Mouse (Mus musculus): ENCODE measurements around the gene Dnase2a. TPM values are rescaled to one million over a fixed set of nuclear protein-coding genes. Genes with fewer than 3 reads are reported as not detected.

Dnase2a gene
- polyA plus RNA-seq, 1 experiment: 27.5 TPM

DNA sequence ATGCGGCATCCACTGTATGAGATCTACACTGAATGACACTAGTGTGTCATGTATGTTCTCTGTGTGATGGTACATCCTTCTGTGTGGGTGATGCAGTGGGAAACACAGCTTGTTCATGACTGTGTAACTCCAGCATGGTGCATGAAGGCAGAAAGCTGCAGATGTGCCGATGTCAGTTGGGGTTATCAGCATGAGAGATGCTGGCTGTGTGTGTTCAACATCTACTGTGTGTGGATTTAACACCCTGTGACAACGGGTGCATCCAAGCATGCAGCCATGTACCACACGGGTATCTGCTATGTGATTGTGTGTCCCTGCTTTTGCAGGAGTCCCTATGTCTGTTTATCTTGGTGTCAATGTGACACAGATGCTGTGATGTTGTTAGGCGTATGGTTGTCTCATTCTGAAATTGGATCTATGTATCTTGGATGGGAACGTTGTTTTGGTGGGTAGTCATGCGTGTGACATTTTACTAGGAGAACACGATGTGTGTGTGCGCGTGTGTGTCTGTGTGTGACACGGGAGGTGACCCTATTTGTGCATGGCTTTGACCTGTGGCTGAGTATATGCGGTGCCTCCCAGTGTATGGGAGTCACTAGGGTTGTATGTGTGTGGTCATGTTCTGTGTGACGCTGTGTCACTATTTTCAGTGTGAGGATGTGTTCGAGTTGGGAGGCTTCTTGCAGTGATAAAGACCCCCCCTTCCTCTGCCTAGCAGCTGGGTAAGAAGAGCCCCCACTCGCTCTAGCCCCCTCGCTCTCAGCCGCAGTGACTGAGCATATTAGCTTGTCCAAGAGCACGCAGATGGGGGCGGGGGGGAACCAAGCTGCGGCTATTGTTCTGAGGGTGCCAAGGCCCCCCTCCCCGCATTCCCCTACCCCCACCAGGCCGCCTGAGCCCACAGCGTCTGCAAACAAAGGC is 27.9 kb downstream of the Dnase2a start:
- no peak for TF ChIP-seq POLR2A (IDR thresholded peaks at IDR 0.05; ENCODE audit: insufficient read depth, low read length)
- no peak for TF ChIP-seq CTCF (IDR thresholded peaks at IDR 0.05; ENCODE audit: low read depth, low read length)
- TF ChIP-seq EP300 (IDR thresholded peaks at IDR 0.05; ENCODE audit: insufficient read depth, low read depth, low read length): no peak
- H3K27ac ChIP-seq (ENCODE audit: insufficient read depth, low read length): no peak overlapping the region
- no peaks in the 10 kb centered on the region for H3K9me3 ChIP-seq (replicated peaks; ENCODE audit: control insufficient read depth, insufficient read depth, low read length, poor library complexity, severe bottlenecking)
- H3K4me3 ChIP-seq (ENCODE audit: low read depth, low read length): peak overlapping the region; percentile 87
- H3K9ac ChIP-seq (ENCODE audit: low read depth, poor library complexity, severe bottlenecking): peak overlapping the region; percentile 45; the same call in 1 of the 2 replicates
- no peaks in the 10 kb centered on the region for H3K4me1 ChIP-seq (ENCODE audit: control insufficient read depth, insufficient read depth, low read length)
- H3K27me3 ChIP-seq (ENCODE audit: control insufficient read depth, insufficient read depth, low read length, poor library complexity, severe bottlenecking): no peaks in the 10 kb centered on the region; the same call in 1 of the 2 replicates
- no peaks in the 10 kb centered on the region for H3K36me3 ChIP-seq (ENCODE audit: control insufficient read depth, insufficient read depth, low read length, poor library complexity, severe bottlenecking)

DNA sequence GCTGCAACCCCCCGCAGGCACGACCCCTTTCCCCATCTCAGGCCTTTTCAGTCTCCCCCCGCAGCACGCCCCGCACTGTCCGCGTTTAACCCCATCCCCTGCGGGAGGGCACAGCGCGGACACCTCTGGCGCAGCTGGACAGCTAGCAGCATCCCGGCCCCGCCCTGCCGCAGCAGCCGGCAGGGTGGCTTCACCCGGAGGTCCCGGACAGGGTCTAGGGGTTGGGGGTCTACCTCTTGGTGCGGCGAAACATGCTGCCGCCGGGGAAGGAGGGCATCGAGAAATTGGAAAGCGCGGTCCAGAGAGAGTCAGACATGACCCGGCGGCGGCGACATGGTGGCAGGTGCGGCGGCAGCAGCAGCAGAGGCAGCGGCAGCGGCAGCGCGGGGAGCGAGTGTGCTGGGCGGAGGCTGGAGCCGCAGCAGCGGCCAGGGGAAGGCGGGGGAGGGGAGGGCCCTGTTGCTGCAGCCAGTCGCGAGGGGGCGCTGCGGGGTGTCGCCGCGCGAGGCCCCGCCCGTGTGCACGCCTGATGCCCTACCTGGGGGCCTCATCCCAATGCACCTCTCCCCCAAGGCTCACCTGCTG is 28.7 kb downstream of the Dnase2a start, which contains the start of gene Mast1:
TSS of gene Mast1 (minus strand) at position 398 of the 585 bp plus-strand sequence.
- Histone ChIP-seq H3K9me3 (replicated peaks; ENCODE audit: control insufficient read depth, insufficient read depth, low read length, poor library complexity, severe bottlenecking) (no peaks in the 10 kb centered on the region), H3K27me3 (ENCODE audit: control insufficient read depth, insufficient read depth, low read length, poor library complexity, severe bottlenecking) (no peaks in the 10 kb centered on the region; the same call in 1 of the 2 replicates), H3K4me3 (ENCODE audit: low read depth, low read length) (peak within 1 kb of the TSS; percentile 87), H3K27ac (ENCODE audit: insufficient read depth, low read length) (no peak within 1 kb of the TSS), H3K36me3 (ENCODE audit: control insufficient read depth, insufficient read depth, low read length, poor library complexity, severe bottlenecking) (no peaks in the 10 kb centered on the region), H3K4me1 (ENCODE audit: control insufficient read depth, insufficient read depth, low read length) (no peaks in the 10 kb centered on the region), H3K9ac (ENCODE audit: low read depth, poor library complexity, severe bottlenecking) (peak within 1 kb of the TSS; percentile 45)
- TF ChIP-seq EP300 (IDR thresholded peaks at IDR 0.05; ENCODE audit: insufficient read depth, low read depth, low read length) (no peak), CTCF (IDR thresholded peaks at IDR 0.05; ENCODE audit: low read depth, low read length) (peak; percentile 72)

DNA sequence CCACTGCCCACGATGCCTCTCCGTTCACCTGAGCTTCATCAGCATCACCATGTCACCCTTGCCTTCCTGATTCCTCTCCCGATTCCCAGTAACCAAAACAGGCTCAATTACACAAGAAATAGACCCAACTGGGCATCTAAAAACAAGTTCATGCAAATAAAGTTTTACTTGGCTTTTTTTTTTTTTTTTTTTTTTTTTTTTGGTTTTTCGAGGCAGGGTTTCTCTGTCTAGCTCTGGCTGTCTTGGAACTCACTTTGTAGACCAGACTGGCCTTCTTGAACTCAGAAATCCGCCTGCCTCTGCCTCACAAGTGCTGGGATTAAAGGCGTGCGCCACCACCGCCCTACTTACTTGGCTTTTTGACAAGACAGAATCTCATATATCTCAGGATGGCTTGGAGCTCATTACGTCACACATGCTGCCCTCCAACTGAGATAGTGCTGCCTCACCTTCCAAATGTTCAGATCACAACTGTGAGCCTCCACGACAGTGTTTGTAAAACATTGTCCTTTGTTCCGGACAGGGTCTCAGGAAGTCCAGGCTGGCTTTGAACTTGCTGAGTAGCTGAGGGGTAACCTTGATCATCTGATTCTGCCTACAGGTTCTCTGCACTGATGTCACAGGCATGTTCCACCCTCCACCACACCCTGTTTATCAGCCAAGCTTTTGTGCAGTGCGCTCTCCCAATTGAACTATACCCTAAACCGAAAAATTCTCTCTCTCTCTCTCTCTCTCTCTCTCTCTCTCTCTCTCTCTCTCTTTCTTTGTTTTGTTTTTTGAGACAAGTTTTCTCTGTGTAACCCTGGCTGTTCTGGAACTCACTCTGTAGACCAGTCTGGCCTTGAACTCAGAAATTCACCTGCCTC is 29.5 kb downstream of the Dnase2a start:
- H3K9me3 ChIP-seq (replicated peaks; ENCODE audit: control insufficient read depth, insufficient read depth, low read length, poor library complexity, severe bottlenecking): no peaks in the 10 kb centered on the region
- H3K4me1 ChIP-seq (ENCODE audit: control insufficient read depth, insufficient read depth, low read length): no peaks in the 10 kb centered on the region
- no peaks in the 10 kb centered on the region; the same call in 1 of the 2 replicates for H3K27me3 ChIP-seq (ENCODE audit: control insufficient read depth, insufficient read depth, low read length, poor library complexity, severe bottlenecking)
- no peaks in the 10 kb centered on the region for H3K36me3 ChIP-seq (ENCODE audit: control insufficient read depth, insufficient read depth, low read length, poor library complexity, severe bottlenecking)
- H3K27ac ChIP-seq (ENCODE audit: insufficient read depth, low read length): no peak overlapping the region
- no peak for TF ChIP-seq EP300 (IDR thresholded peaks at IDR 0.05; ENCODE audit: insufficient read depth, low read depth, low read length)
- TF ChIP-seq POLR2A (IDR thresholded peaks at IDR 0.05; ENCODE audit: insufficient read depth, low read length): no peak
- no peak for TF ChIP-seq CTCF (IDR thresholded peaks at IDR 0.05; ENCODE audit: low read depth, low read length)
- H3K9ac ChIP-seq (ENCODE audit: low read depth, poor library complexity, severe bottlenecking): no peak overlapping the region
- peak overlapping the region; percentile 31 for H3K4me3 ChIP-seq (ENCODE audit: low read depth, low read length)

DNA sequence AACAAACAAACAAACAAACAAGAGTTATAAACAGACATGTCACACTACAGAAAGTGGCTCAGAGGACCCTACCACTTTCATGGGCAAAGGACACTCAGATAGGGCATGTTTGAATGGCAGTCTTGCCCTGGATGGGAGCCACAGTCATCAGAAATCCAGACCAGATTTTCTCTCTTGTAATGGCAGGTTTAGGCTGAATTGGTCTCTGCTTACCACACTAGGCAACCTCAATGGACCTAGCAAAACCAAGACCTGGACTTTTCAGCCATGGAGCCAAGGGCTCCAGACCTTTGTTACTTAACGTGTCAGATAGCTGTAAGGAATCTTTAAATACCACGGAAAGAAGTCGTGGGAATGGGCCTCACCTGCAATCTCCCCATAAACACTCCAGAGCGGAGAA is 35.3 kb downstream of the Dnase2a start:
- Histone ChIP-seq H3K4me1 (ENCODE audit: control insufficient read depth, insufficient read depth, low read length) (no peaks in the 10 kb centered on the region), H3K9ac (ENCODE audit: low read depth, poor library complexity, severe bottlenecking) (no peak overlapping the region), H3K36me3 (ENCODE audit: control insufficient read depth, insufficient read depth, low read length, poor library complexity, severe bottlenecking) (no peaks in the 10 kb centered on the region), H3K4me3 (ENCODE audit: low read depth, low read length) (no peak overlapping the region), H3K27ac (ENCODE audit: insufficient read depth, low read length) (no peak overlapping the region), H3K9me3 (replicated peaks; ENCODE audit: control insufficient read depth, insufficient read depth, low read length, poor library complexity, severe bottlenecking) (no peaks in the 10 kb centered on the region), H3K27me3 (ENCODE audit: control insufficient read depth, insufficient read depth, low read length, poor library complexity, severe bottlenecking) (peaks cover 14% of the 10 kb centered on the region)
- no peak for TF ChIP-seq EP300 (IDR thresholded peaks at IDR 0.05; ENCODE audit: insufficient read depth, low read depth, low read length)
- TF ChIP-seq CTCF (IDR thresholded peaks at IDR 0.05; ENCODE audit: low read depth, low read length): no peak
- no peak for TF ChIP-seq POLR2A (IDR thresholded peaks at IDR 0.05; ENCODE audit: insufficient read depth, low read length)

DNA sequence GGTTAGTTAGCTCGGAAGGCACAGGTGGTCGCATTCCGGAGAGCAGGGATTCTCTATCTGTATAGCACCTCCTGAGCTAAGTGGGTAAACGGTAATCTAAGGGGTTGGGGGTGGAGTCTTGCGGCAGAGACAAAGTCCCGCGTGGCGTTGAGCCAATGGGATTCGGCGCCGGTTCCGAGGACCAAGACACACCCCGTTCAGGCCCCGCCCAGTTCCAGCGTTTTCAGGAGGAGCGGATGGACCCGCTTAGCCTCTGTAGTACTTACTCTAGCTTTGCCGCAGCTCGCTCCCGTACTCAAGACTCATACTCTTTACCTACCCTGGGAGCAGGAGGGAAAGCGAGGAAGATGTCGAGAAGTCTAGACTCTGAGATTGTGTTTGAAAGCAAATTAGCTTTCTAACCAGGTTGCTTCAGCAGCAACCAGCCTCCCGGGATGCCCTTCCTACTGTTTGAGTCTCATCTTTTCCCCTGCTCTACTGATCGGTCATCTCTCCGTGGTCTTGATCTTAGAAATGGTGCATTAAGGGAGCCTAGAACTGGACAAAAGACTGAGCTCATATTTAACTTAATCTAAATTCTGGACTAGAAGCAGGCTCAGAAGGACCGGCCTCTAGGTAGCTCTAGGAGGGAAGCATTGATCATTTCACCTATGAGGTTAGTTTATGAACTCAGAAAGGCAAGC is 36.3 kb downstream of the Dnase2a start:
- H3K27me3 ChIP-seq (ENCODE audit: control insufficient read depth, insufficient read depth, low read length, poor library complexity, severe bottlenecking): peaks cover 14% of the 10 kb centered on the region
- no peaks in the 10 kb centered on the region for H3K4me1 ChIP-seq (ENCODE audit: control insufficient read depth, insufficient read depth, low read length)
- no peak for TF ChIP-seq POLR2A (IDR thresholded peaks at IDR 0.05; ENCODE audit: insufficient read depth, low read length)
- TF ChIP-seq EP300 (IDR thresholded peaks at IDR 0.05; ENCODE audit: insufficient read depth, low read depth, low read length): no peak

More for the DNA sequence above, 36.3 kb downstream of the Dnase2a start:
- peak overlapping the region; percentile 52 for H3K4me3 ChIP-seq (ENCODE audit: low read depth, low read length)
- no peak overlapping the region for H3K27ac ChIP-seq (ENCODE audit: insufficient read depth, low read length)
- H3K9ac ChIP-seq (ENCODE audit: low read depth, poor library complexity, severe bottlenecking): no peak overlapping the region
- no peaks in the 10 kb centered on the region for H3K36me3 ChIP-seq (ENCODE audit: control insufficient read depth, insufficient read depth, low read length, poor library complexity, severe bottlenecking)
- H3K9me3 ChIP-seq (replicated peaks; ENCODE audit: control insufficient read depth, insufficient read depth, low read length, poor library complexity, severe bottlenecking): no peaks in the 10 kb centered on the region
